Mouse (Mus musculus) spleen, adult 2 months (tissue): ENCODE measurements around the gene Ehbp1.

ENCODE experiments used
- CTCF ChIP-seq: fragments of 200-500 bp; IDR thresholded peaks from 2 replicates; pipeline ENCODE4 v1.5.1; 2011; ENCODE audit warnings: mild to moderate bottlenecking, inconsistent platforms; ENCODE audit not compliant: insufficient read depth, insufficient read length, insufficient replicate concordance; ENCODE audit errors: extremely low read depth
- POLR2A ChIP-seq: fragments of 200-500 bp; IDR thresholded peaks from 2 replicates; pipeline ENCODE4 v1.6.1; 2011; ENCODE audit warnings: low read depth, low read length, inconsistent platforms

GRCm38 (mm10) chr11:22374811-22375210 lies 32.7 kb upstream of the Ehbp1 start:
- TF ChIP-seq POLR2A (no peak), CTCF (no peak)
